Mouse (Mus musculus) cortical plate, adult 2 months (tissue): ENCODE measurements around the gene Gng2. TPM values are rescaled to one million over a fixed set of nuclear protein-coding genes. Genes with fewer than 3 reads are reported as not detected.

Experiments used
- H3K27ac ChIP-seq: fragments of 200-500 bp; 2 replicates; pipeline ENCODE4 v1.5.1; 2012; ENCODE audit warnings: low read length, control low read depth, inconsistent platforms; ENCODE audit not compliant: insufficient read depth
- H3K4me1 ChIP-seq: fragments of 200-500 bp; 2 replicates; pipeline ENCODE4 v1.6.1; 2011; ENCODE audit warnings: low read length; ENCODE audit not compliant: control insufficient read depth, insufficient read depth
- H3K4me3 ChIP-seq: fragments of 200-500 bp; 2 replicates; pipeline ENCODE4 v1.5.1; 2011; ENCODE audit warnings: mild to moderate bottlenecking, low read length, control low read depth; ENCODE audit not compliant: insufficient read depth
- CTCF ChIP-seq: fragments of 200-500 bp; IDR thresholded peaks from 2 replicates; pipeline ENCODE4 v1.5.1; 2011; ENCODE audit warnings: mild to moderate bottlenecking, control low read depth, low read length; ENCODE audit not compliant: insufficient read depth; ENCODE audit errors: extremely low read depth
- POLR2A ChIP-seq: fragments of 200-500 bp; IDR thresholded peaks from 2 replicates; pipeline ENCODE4 v1.6.1; 2011; ENCODE audit warnings: mild to moderate bottlenecking, low read length, control low read depth; ENCODE audit not compliant: insufficient read depth; ENCODE audit errors: extremely low read depth
- polyA plus RNA-seq: library from polyadenylated mRNA; depleted of rRNA; stranded (reverse); fragments of >200 nt; gene quantifications from 2 replicates; pipeline ENCODE4 v1.2.3, GENCODE M21; 2012

Gene Gng2
- polyA plus RNA-seq, 1 experiment, result 104 TPM

GRCm38 (mm10) chr14:19942329-19942728 is 35.1 kb downstream of the Gng2 start:
- TF ChIP-seq CTCF, result no peak
- no peak for TF ChIP-seq POLR2A
- H3K4me3 ChIP-seq, result no peak overlapping the region
- H3K4me1 ChIP-seq, result peaks cover 8% of the 10 kb centered on the region; the same call in 1 of the 2 replicates
- no peak overlapping the region for H3K27ac ChIP-seq

GRCm38 (mm10) chr14:19940066-19940465 is 37.4 kb downstream of the Gng2 start:
- Histone ChIP-seq H3K4me1 (peaks cover 4% of the 10 kb centered on the region; the same call in 1 of the 2 replicates), H3K27ac (no peak overlapping the region), H3K4me3 (no peak overlapping the region)
- TF ChIP-seq CTCF (no peak), POLR2A (no peak)

GRCm38 (mm10) chr14:19938545-19938944 is 38.9 kb downstream of the Gng2 start:
- Histone ChIP-seq H3K4me3 (no peak overlapping the region), H3K4me1 (peaks cover 4% of the 10 kb centered on the region), H3K27ac (no peak overlapping the region)
- TF ChIP-seq POLR2A, result no peak
- no peak for TF ChIP-seq CTCF

DNA sequence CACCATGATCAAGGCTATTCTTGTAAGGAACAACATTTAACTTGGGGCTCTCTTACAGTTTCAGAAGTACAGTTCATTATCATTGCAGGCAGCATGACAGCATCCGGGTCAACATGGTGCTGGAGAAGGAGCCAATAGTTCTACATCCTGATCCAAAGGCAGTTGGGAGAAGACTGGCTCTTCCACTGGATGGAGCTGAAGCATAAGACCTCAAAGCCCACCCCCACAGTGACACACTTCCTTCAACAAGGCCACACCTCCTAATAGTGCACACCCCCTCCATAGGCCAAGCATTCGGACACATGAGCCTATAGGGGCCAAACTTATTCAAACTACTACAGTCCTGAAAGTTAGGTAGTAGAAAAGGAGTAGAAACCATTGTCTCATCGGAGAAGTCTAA is 42.3 kb downstream of the Gng2 start:
- no peak for TF ChIP-seq POLR2A
- TF ChIP-seq CTCF, result no peak
- H3K27ac ChIP-seq, result no peak overlapping the region
- H3K4me3 ChIP-seq, result no peak overlapping the region
- H3K4me1 ChIP-seq, result peaks cover 2% of the 10 kb centered on the region; the same call in 1 of the 2 replicates

DNA sequence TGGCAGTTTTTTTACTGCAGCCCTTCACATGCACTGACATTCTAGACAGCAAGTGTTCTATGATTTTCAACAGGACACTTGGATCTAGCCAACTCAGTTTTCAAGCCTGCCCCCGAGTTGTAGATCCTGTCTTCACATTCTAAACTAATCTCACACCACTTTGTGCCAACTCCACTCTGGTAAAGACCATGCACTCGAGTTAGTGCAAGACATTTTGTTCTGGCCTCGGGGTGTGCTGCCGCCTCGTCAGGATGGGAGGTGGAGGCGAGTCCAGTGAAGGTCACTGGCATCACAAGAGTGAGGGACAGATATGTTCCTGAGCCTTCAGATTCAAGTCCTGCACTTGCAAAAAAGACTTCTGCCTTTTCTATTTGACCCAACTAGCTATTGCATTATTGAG is 44.1 kb downstream of the Gng2 start:
- no peak for TF ChIP-seq CTCF
- no peak for TF ChIP-seq POLR2A
- H3K27ac ChIP-seq, result no peak overlapping the region
- peaks cover 2% of the 10 kb centered on the region; the same call in 1 of the 2 replicates for H3K4me1 ChIP-seq
- no peak overlapping the region for H3K4me3 ChIP-seq

- TF ChIP-seq CTCF (no peak), POLR2A (no peak)
- Histone ChIP-seq H3K4me1 (no peaks in the 10 kb centered on the region; the same call in 1 of the 2 replicates), H3K27ac (no peak overlapping the region), H3K4me3 (no peak overlapping the region)
Observed at GRCm38 (mm10) chr14:19927879-19928278, 49.5 kb downstream of the Gng2 start.

DNA sequence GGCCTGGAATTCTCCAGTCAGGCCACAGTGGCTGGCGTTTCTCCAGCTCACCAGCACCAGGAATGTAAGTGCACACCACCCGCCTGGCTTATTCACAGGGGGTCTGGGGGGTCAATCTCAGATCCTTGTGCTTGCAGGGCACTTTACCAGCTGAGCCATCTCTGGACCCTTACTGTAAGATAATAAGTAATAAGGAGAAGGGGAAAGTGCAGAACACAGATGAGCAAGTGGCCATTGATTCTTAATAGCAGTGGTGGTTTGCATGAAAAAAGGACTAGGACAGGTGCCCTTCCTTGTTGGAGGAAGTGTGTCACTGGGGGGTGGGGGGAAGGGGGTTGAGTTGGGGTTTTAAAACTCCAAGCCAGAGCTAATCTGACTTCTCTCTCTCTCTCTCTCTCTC is 50.3 kb downstream of the Gng2 start:
- Histone ChIP-seq H3K4me1 (no peaks in the 10 kb centered on the region; the same call in 1 of the 2 replicates), H3K4me3 (no peak overlapping the region), H3K27ac (no peak overlapping the region)
- TF ChIP-seq POLR2A, result no peak
- TF ChIP-seq CTCF, result no peak

- Histone ChIP-seq H3K27ac (no peak overlapping the region), H3K4me1 (no peaks in the 10 kb centered on the region; the same call in 1 of the 2 replicates), H3K4me3 (no peak overlapping the region)
- TF ChIP-seq POLR2A (no peak), CTCF (no peak)
Observed at GRCm38 (mm10) chr14:19926312-19926711, 51.1 kb downstream of the Gng2 start.

DNA sequence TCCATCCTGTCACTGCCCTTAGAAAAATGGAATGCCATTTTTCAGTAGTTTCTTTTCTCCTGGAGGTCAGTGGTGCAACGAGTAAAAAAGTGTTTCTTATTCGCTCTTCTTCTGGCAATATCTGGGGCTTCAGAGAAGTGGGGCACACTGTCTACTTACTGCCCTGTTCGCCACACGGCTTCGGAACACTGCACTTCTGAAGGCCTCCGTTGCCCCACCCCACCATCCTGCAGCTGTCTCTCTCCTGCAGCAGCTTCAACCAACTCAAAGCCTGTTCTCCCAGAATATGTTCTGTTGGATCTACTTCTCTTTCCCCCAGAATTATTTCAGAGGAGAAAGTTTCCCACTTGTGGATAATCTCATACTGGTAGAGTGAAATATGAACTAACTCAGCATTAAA is 52.3 kb downstream of the Gng2 start:
- no peak overlapping the region for H3K4me3 ChIP-seq
- no peak overlapping the region for H3K27ac ChIP-seq
- TF ChIP-seq POLR2A, result no peak
- TF ChIP-seq CTCF, result no peak
- H3K4me1 ChIP-seq, result peaks cover 2% of the 10 kb centered on the region; the same call in 1 of the 2 replicates

DNA sequence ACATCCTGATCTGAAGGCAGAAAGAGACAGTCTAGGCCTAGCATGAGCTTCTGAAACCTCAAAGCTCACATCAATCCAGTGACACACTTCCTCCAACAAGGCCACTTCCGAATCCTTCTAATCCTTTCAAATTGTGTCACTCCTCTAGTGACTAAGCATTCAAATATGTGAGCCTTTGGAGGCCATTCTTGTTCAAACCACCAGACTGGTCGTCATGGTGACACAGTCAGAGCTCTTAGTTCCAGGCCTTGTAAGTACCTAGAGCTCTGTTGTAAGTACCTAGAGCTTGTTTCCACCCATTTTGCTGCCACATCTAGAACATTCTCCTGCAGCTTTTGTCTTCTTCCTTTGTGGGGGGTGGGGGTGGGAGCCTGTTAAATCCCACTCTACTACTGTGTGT is 53.3 kb downstream of the Gng2 start:
- TF ChIP-seq POLR2A, result no peak
- no peak for TF ChIP-seq CTCF
- H3K27ac ChIP-seq, result no peak overlapping the region

More for the DNA sequence above, 53.3 kb downstream of the Gng2 start:
- Histone ChIP-seq H3K4me1 (peaks cover 5% of the 10 kb centered on the region), H3K4me3 (no peak overlapping the region)
